Mouse (Mus musculus) kidney, embryonic 14.5 days (tissue): ENCODE results near the gene Rpp30. TPM values are rescaled to one million over a fixed set of nuclear protein-coding genes. Genes with fewer than 3 reads are reported as not detected.

ENCODE experiments used
- ATAC-seq: fragments of 200-750 bp; cut with Nextera tagmentation; 2 replicates; pipeline ENCODE4 v1.8.0; 2017; ENCODE audit warnings: moderate number of reproducible peaks, mild to moderate bottlenecking, moderate TSS enrichment, moderate library complexity; ENCODE audit not compliant: low FRiP score, low TSS enrichment
- H3K27ac ChIP-seq: fragments of 300-500 bp; sonication (generic); 2 replicates; pipeline ENCODE4 v1.5.1; 2014; ENCODE audit warnings: low read depth, mild to moderate bottlenecking, low read length, moderate library complexity, mixed read lengths
- H3K27me3 ChIP-seq: fragments of 300-500 bp; sonication (generic); 2 replicates; pipeline ENCODE4 v1.6.1; 2014; ENCODE audit warnings: mild to moderate bottlenecking, low read length; ENCODE audit not compliant: control insufficient read depth, insufficient read depth
- H3K36me3 ChIP-seq: fragments of 300-500 bp; sonication (generic); 2 replicates; pipeline ENCODE4 v1.6.1; 2014; ENCODE audit warnings: low read length, mixed read lengths; ENCODE audit not compliant: control insufficient read depth, insufficient read depth
- H3K4me1 ChIP-seq: fragments of 300-500 bp; sonication (generic); 2 replicates; pipeline ENCODE4 v1.6.1; 2014; ENCODE audit warnings: low read length, mixed read lengths; ENCODE audit not compliant: control insufficient read depth, insufficient read depth
- H3K4me2 ChIP-seq: fragments of 300-500 bp; sonication (generic); replicated peaks from 2 replicates; pipeline ENCODE4 v1.6.1; 2014; ENCODE audit warnings: low read depth, mild to moderate bottlenecking, low read length
- H3K4me3 ChIP-seq: fragments of 300-500 bp; sonication (generic); 2 replicates; pipeline ENCODE4 v1.5.1; 2014; ENCODE audit warnings: mild to moderate bottlenecking, low read length
- H3K9ac ChIP-seq: fragments of 300-500 bp; sonication (generic); 2 replicates; pipeline ENCODE4 v1.6.1; 2014; ENCODE audit warnings: low read depth, mild to moderate bottlenecking, low read length, moderate library complexity
- H3K9me3 ChIP-seq: fragments of 300-500 bp; sonication (generic); 2 replicates; pipeline ENCODE4 v1.6.1; 2016; ENCODE audit warnings: low read length; ENCODE audit not compliant: control insufficient read depth
- WGBS: fragments of 180-500 bp; shearing (Covaris S2); extraction: QIAGEN DNeasy Blood & Tissue Kit; methylation state at CpG from one replicate; pipeline ENCODE4 v1.1.7; 2014; 5-methylcytosine and 5-hydroxymethylcytosine counted together
- polyA plus RNA-seq: library from polyadenylated mRNA; unstranded; fragments of >200 nt; fragmentation: Nextera tagmentation; extraction: Ambion mirVana; gene quantifications from 2 replicates; pipeline ENCODE4 v1.2.1, GENCODE M21; 2014

Rpp30 gene
- polyA plus RNA-seq, 1 experiment from 2014 or later: 89.3 TPM

DNA sequence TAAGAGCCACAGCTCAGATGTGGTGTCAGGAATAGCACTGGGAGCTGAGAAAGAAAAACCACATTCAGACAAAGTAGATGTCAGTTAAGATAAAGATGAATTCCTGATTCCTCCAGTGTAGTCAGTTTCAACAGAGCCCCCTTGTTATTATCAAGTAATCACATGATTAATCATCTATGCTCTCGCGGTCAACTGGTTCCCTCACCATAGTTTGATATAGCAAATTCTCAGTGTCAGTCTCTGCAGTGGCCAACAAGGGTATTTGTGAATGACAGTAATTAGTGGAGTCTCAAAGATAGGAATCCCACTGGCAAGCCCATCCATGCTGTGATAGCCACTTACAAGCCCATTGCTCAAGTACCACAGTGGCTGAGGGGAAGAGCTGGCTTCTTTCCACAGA lies 60.1 kb downstream of the Rpp30 start:
- Histone ChIP-seq H3K36me3 (no peaks in the 10 kb centered on the region), H3K9ac (no peak overlapping the region), H3K27ac (no peak overlapping the region), H3K9me3 (peaks cover 6% of the 10 kb centered on the region; the same call in 1 of the 2 replicates), H3K4me2 (no peak overlapping the region), H3K4me3 (no peak overlapping the region), H3K27me3 (no peaks in the 10 kb centered on the region), H3K4me1 (no peaks in the 10 kb centered on the region)
- no peak for ATAC-seq
- WGBS: 97% methylated on average over 2 of the region's 2 CpGs

GRCm38 (mm10) chr19:36148578-36148977 lies 65.1 kb downstream of the Rpp30 start:
- Histone ChIP-seq H3K9ac (no peak overlapping the region), H3K9me3 (peaks cover 6% of the 10 kb centered on the region; the same call in 1 of the 2 replicates), H3K27ac (no peak overlapping the region), H3K4me2 (no peak overlapping the region), H3K4me1 (no peaks in the 10 kb centered on the region), H3K27me3 (no peaks in the 10 kb centered on the region), H3K36me3 (no peaks in the 10 kb centered on the region), H3K4me3 (no peak overlapping the region)
- 90% methylated on average over 6 of the region's 6 CpGs for WGBS
- ATAC-seq: no peak

DNA sequence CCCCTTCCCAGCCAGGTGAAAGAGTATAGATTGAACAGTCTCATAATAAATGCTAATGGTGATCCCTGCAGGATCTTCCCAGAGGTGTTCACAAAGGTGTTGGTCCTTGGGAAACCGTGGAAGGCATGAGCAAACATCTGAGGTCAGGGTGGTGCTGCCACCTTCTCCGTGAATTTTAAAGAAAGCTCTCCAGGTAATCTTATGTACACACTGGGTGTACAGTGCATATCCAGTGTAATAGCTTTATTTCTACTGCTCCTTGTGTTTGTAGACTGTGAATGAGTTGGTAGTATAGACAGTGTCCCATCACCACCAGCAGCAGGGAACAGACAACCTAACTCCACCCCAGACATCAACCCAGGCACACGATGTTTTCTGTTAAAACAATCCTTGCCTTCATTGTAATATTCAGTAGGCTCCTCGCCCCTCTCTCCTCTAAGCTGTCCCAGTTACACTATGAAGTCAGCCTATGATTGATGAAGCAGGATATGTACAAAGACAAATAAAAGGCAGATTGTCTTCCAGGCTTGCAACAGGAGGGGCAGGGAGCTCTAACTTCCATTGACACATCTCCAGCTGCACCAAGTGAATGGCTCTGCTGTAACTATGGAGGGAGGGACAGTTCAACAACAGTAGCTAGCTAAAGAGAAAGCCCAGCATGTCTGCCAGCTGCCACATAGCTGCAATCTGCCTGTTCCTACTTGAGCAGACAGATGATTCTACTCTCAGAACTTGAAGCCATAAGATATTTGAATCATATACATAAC lies 66.9 kb downstream of the Rpp30 start:
- no peak overlapping the region for H3K9ac ChIP-seq
- no peaks in the 10 kb centered on the region for H3K36me3 ChIP-seq
- H3K4me1 ChIP-seq: no peaks in the 10 kb centered on the region
- H3K4me2 ChIP-seq: no peak overlapping the region
- H3K27ac ChIP-seq: no peak overlapping the region
- ATAC-seq: no peak
- no peaks in the 10 kb centered on the region for H3K9me3 ChIP-seq
- no peak overlapping the region for H3K4me3 ChIP-seq
- no peaks in the 10 kb centered on the region for H3K27me3 ChIP-seq
- WGBS: 62% methylated on average over 4 of the region's 4 CpGs

Other genes starting within 250 kb of the Rpp30 start
- 0.20 TPM in 1 of 2 replicates, not detected in the other for gene Htr7, start 26.2 kb upstream of the Rpp30 start, polyA plus RNA-seq
- gene Ankrd1, start 36.4 kb downstream of the Rpp30 start, polyA plus RNA-seq: 0.17 and 0.23 TPM in 2 replicates